Mouse (Mus musculus): Measurements from ENCODE around the gene Cnnm3. TPM values are rescaled to one million over a fixed set of nuclear protein-coding genes. Genes with fewer than 3 reads are reported as not detected.

The Cnnm3 gene
- total RNA-seq, 2 experiments from 2014 or later = 25.3 to 26.6 TPM

GRCm38 (mm10) chr1:36572709-36573108, 61.0 kb downstream of the Cnnm3 start:
- DNase-seq (ENCODE audit: low spot score in 2 of 2) = no peak

DNA sequence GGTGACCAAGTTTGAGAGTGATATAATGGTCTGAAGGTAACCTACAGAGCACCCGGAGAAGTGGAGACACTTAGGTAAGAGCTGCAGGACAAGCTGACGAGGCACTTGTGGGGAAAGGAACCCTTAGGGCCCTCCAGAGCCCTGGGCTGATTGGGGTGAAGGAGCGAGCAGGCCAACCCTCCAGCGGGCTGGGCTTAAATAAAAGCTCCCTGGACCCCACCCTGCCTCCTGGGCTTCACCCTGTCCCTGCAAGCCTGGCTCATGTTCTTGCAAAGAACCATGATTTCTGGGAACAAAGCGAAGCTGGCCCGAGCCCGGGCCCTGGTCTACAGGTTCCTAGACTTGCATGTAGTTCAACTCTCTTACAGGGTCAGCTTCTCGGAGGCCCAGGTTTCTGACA, 61.9 kb downstream of the Cnnm3 start:
- no peak for DNase-seq (ENCODE audit: low spot score in 2 of 2)

- DNase-seq (ENCODE audit: low spot score in 2 of 2) = no peak
Measured at GRCm38 (mm10) chr1:36574196-36574955, 62.7 kb downstream of the Cnnm3 start.

- no peak for DNase-seq (ENCODE audit: low spot score in 2 of 2)
Measured at GRCm38 (mm10) chr1:36575347-36575746, 63.7 kb downstream of the Cnnm3 start.

GRCm38 (mm10) chr1:36576991-36577675, 65.5 kb downstream of the Cnnm3 start:
- no peak for DNase-seq (ENCODE audit: low spot score in 2 of 2)

Small RNA genes lying within 50 kb of the gene (microRNA-seq; reads per million reads assigned to microRNA genes)
- gene Gm47280 = not detected

Other genes starting within 250 kb of the Cnnm3 start
- 1 to 10 TPM; 2.8 to 2.9 TPM for gene Neurl3, start 237.2 kb upstream of the Cnnm3 start, total RNA-seq (2021)
- gene Arid5a, start 204.1 kb upstream of the Cnnm3 start, total RNA-seq (2021) = 10 to 100 TPM; 17.7 to 18.9 TPM
- 10 to 100 TPM; 42.7 to 55.6 TPM for gene Kansl3, start 142.7 kb upstream of the Cnnm3 start, total RNA-seq (2021)
- gene Fer1l5, start 139.6 kb upstream of the Cnnm3 start, total RNA-seq (2021) = under 1 TPM in 1 of 2 experiments, not detected in 1; 0.05 TPM
- 10 to 100 TPM; 18.1 to 23.0 TPM for gene Lman2l, start 66.6 kb upstream of the Cnnm3 start, total RNA-seq (2021)
- gene Cnnm4, start 40.2 kb upstream of the Cnnm3 start, total RNA-seq (2021) = 1 to 10 TPM; 6.9 to 8.1 TPM
- gene Ankrd23, start 25.0 kb downstream of the Cnnm3 start, total RNA-seq (2021) = 100 to 1,000 TPM; 129 to 140 TPM
- gene Gm42417, start 27.6 kb downstream of the Cnnm3 start, total RNA-seq (2021) = 10 to 100 TPM; 40.6 to 50.4 TPM
- 10 to 100 TPM; 13.0 to 13.8 TPM for gene Ankrd39, start 35.6 kb downstream of the Cnnm3 start, total RNA-seq (2021)
- gene Sema4c, start 46.5 kb downstream of the Cnnm3 start, total RNA-seq (2021) = 10 to 100 TPM; 26.0 to 27.1 TPM
- gene Fam178b, start 171.3 kb downstream of the Cnnm3 start, total RNA-seq (2021) = 1 to 10 TPM; 1.3 to 1.5 TPM
- 100 to 1,000 TPM; 933 to 949 TPM for gene Cox5b, start 179.6 kb downstream of the Cnnm3 start, total RNA-seq (2021)
- gene 4933424G06Rik, start 198.3 kb downstream of the Cnnm3 start, total RNA-seq (2021) = not detected
- gene Actr1b, start 202.6 kb downstream of the Cnnm3 start, total RNA-seq (2021) = 100 to 1,000 TPM; 107 to 115 TPM
- under 1 TPM; 0.21 to 0.49 TPM for gene Zap70, start 249.9 kb downstream of the Cnnm3 start, total RNA-seq (2021)

All from gastrocnemius, postnatal 4 days (tissue).